Mouse (Mus musculus): Measurements from ENCODE around the gene Bach1. TPM values are rescaled to one million over a fixed set of nuclear protein-coding genes. Genes with fewer than 3 reads are reported as not detected.

The Bach1 gene
- total and polyA plus RNA-seq, 3 experiments = 11.4 to 20.9 (median 13.4) TPM

DNA sequence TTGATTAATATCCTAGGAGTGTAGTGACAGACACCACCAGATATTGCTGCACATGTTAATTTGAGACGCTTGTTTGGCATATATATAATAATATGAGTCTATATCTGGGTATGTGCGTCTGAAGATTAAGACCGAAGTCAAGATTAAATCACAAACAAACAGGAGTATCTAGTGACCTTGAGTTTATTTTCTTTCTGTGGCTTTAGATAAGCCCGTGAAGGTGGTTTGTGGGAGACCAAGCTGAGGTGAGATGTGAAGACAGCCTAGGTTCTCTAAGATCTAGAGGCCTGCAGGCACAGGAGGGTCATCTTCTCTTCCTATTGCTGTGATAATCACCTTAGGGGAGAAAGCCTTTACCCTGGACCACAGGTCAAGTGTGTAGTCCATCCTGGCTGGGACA lies 8.6 kb downstream of the Bach1 start:
- H3K27me3 ChIP-seq (replicated peaks) = no peaks in the 10 kb centered on the region
- H3K4me2 ChIP-seq (ENCODE audit: insufficient read depth, low read depth, poor library complexity, severe bottlenecking) = no peak overlapping the region
- no peak for DNase-seq (ENCODE audit: extremely low read depth)
- dilution Hi-C loops (cut with MboI; ENCODE audit: extremely low pct_ligation_motif_present, extremely low pct_unique_long_range_greater_than_20kb, low sequenced_read_pairs) (no loop called here), in situ Hi-C loops (cut with MboI; ENCODE audit: low pct_ligation_motif_present, low pct_unique_long_range_greater_than_20kb, low sequenced_read_pairs) (no loop called here)
- no peak overlapping the region for H3K9ac ChIP-seq (ENCODE audit: insufficient read depth, low read depth)
- H3K4me1 ChIP-seq (ENCODE audit: control insufficient read depth in 1 of 2, insufficient read depth in 2 of 2) = peaks cover 25 to 82% of the 10 kb centered on the region in 2 experiments
- no peak overlapping the region for H3K4me3 ChIP-seq (replicated peaks in 1 of 3; ENCODE audit: low read depth in 2 of 3, low read length in 2 of 3, poor library complexity in 1 of 3)
- H3K9me3 ChIP-seq (replicated peaks; ENCODE audit: low read length) = no peaks in the 10 kb centered on the region
- peaks cover 0 to 35% of the 10 kb centered on the region in 2 experiments for H3K36me3 ChIP-seq (replicated peaks in 1 of 2; ENCODE audit: control insufficient read depth in 1 of 2, insufficient read depth in 1 of 2, low read length in 1 of 2)
- TF ChIP-seq USF1 (IDR thresholded peaks at IDR 0.05; ENCODE audit: low read depth, low read length) (no peak), ZC3H11A (IDR thresholded peaks at IDR 0.05; ENCODE audit: low read depth, low read length) (no peak), UBTF (IDR thresholded peaks at IDR 0.05; ENCODE audit: low read depth, low read length) (no peak), EP300 (IDR thresholded peaks at IDR 0.05; ENCODE audit: low read length) (no peak), ELF1 (IDR thresholded peaks at IDR 0.05; ENCODE audit: low read depth, low read length) (no peak), GABPA (IDR thresholded peaks at IDR 0.05; ENCODE audit: insufficient replicate concordance, low read depth, low read length) (no peak), MAZ (IDR thresholded peaks at IDR 0.05; ENCODE audit: low read depth, low read length) (no peak), JUN (IDR thresholded peaks at IDR 0.05; ENCODE audit: insufficient read depth, low read depth, low read length) (no peak), MAFK (IDR thresholded peaks at IDR 0.05; ENCODE audit: insufficient replicate concordance, low read length) (no peak), USF2 (conservative IDR thresholded peaks at IDR 0.05; ENCODE audit: low read depth, low read length) (no peak), TCF12 (IDR thresholded peaks at IDR 0.05; ENCODE audit: low read depth, low read length) (no peak), MXI1 (IDR thresholded peaks at IDR 0.05; ENCODE audit: low read depth, low read length) (no peak), IRF4 (IDR thresholded peaks at IDR 0.05; ENCODE audit: low read depth, low read length) (no peak), POLR2AphosphoS2 (IDR thresholded peaks at IDR 0.05; ENCODE audit: low read depth, low read length) (no peak), NRF1 (IDR thresholded peaks at IDR 0.05; ENCODE audit: low read depth, low read length) (no peak)
- H3K27ac ChIP-seq (ENCODE audit: insufficient read depth, low read depth) = no peak overlapping the region
- peaks cover 87% of the 10 kb centered on the region for H3K79me2 ChIP-seq (replicated peaks; ENCODE audit: control insufficient read depth, extremely low read depth, insufficient read depth, poor library complexity, severe bottlenecking)

- H3K27me3 ChIP-seq (replicated peaks) = no peaks in the 10 kb centered on the region
- in situ Hi-C loops (cut with MboI; ENCODE audit: low pct_ligation_motif_present, low pct_unique_long_range_greater_than_20kb, low sequenced_read_pairs) = no loop called here
- no peak overlapping the region for H3K27ac ChIP-seq (ENCODE audit: insufficient read depth, low read depth)
- H3K9me3 ChIP-seq (replicated peaks; ENCODE audit: low read length) = no peaks in the 10 kb centered on the region
- no peak overlapping the region for H3K9ac ChIP-seq (ENCODE audit: insufficient read depth, low read depth)
- no peak overlapping the region for H3K4me3 ChIP-seq (replicated peaks in 1 of 3; ENCODE audit: low read depth in 2 of 3, low read length in 2 of 3, poor library complexity in 1 of 3)
- H3K4me1 ChIP-seq (ENCODE audit: control insufficient read depth in 1 of 2, insufficient read depth in 2 of 2) = peaks cover 25 to 83% of the 10 kb centered on the region in 2 experiments
- peaks cover 84% of the 10 kb centered on the region for H3K79me2 ChIP-seq (replicated peaks; ENCODE audit: control insufficient read depth, extremely low read depth, insufficient read depth, poor library complexity, severe bottlenecking)
- DNase-seq (ENCODE audit: extremely low read depth) = no peak
- no peak overlapping the region for H3K4me2 ChIP-seq (ENCODE audit: insufficient read depth, low read depth, poor library complexity, severe bottlenecking)
- dilution Hi-C loops (cut with MboI; ENCODE audit: extremely low pct_ligation_motif_present, extremely low pct_unique_long_range_greater_than_20kb, low sequenced_read_pairs) = no loop called here
- H3K36me3 ChIP-seq (replicated peaks in 1 of 2; ENCODE audit: control insufficient read depth in 1 of 2, insufficient read depth in 1 of 2, low read length in 1 of 2) = peaks cover 0 to 32% of the 10 kb centered on the region in 2 experiments
- TF ChIP-seq USF1 (IDR thresholded peaks at IDR 0.05; ENCODE audit: low read depth, low read length) (no peak), TBP (conservative IDR thresholded peaks at IDR 0.05; ENCODE audit: low read depth, low read length) (no peak), MEF2A (IDR thresholded peaks at IDR 0.05; ENCODE audit: borderline replicate concordance, low read depth, low read length) (no peak), UBTF (IDR thresholded peaks at IDR 0.05; ENCODE audit: low read depth, low read length) (no peak), ZC3H11A (IDR thresholded peaks at IDR 0.05; ENCODE audit: low read depth, low read length) (no peak), TCF12 (IDR thresholded peaks at IDR 0.05; ENCODE audit: low read depth, low read length) (no peak), GABPA (IDR thresholded peaks at IDR 0.05; ENCODE audit: insufficient replicate concordance, low read depth, low read length) (no peak), PAX5 (IDR thresholded peaks at IDR 0.05; ENCODE audit: low read length) (no peak), E2F4 (IDR thresholded peaks at IDR 0.05; ENCODE audit: insufficient replicate concordance, low read depth, low read length) (no peak), NRF1 (IDR thresholded peaks at IDR 0.05; ENCODE audit: low read depth, low read length) (no peak), HCFC1 (IDR thresholded peaks at IDR 0.05; ENCODE audit: low read depth, low read length) (no peak)
These were observed 9.8 kb downstream of the Bach1 start for GRCm38 (mm10) chr16:87708570-87708969.

All from CH12.LX (cell line).